Mouse (Mus musculus) thymus, adult 2 months (tissue): Measurements from ENCODE around the gene Gnpat.

Experiments
- CTCF ChIP-seq: fragments of 200-500 bp; IDR thresholded peaks from 2 replicates; pipeline ENCODE4 v1.5.1; 2012; ENCODE audit warnings: mild to moderate bottlenecking, control low read depth, low read length, moderate library complexity, borderline replicate concordance; ENCODE audit not compliant: control insufficient read depth, poor library complexity, insufficient read depth; ENCODE audit errors: extremely low read depth
- POLR2A ChIP-seq: fragments of 200-500 bp; IDR thresholded peaks from 2 replicates; pipeline ENCODE4 v1.6.1; 2012; ENCODE audit warnings: mild to moderate bottlenecking, low read length, control low read depth, moderate library complexity; ENCODE audit not compliant: control insufficient read depth, poor library complexity, insufficient read depth; ENCODE audit errors: extremely low read depth

- TF ChIP-seq POLR2A (no peak), CTCF (no peak)
These were observed 42.6 kb downstream of the Gnpat start for GRCm38 (mm10) chr8:124905482-124905881.
